ENCODE assay signal across 9 mouse cellular contexts in genomic region chr5:30912156-30912555, GRCm38 (mm10). TPM values are rescaled to one million over a fixed set of nuclear protein-coding genes. Genes with fewer than 3 reads are reported as not detected.
DNase-seq lines count a peak whose midpoint lies in the region; ATAC-seq and TF ChIP-seq lines count a peak whose summit lies in the region.
"Had no signal": no experiment of that assay in that cellular context is flagged by ENCODE, and none has a peak within 500 bp of the region (broad histone marks: within the 10 kb centered on the region; RNA-seq: fewer than 3 reads in every experiment).

No protein-coding gene starts in this region.

- H3K9me3 ChIP-seq in kidney, postnatal 0 days (replicated peaks; ENCODE audit: low read length), result no peaks in the 10 kb centered on the region
- no peaks in the 10 kb centered on the region for H3K9me3 ChIP-seq in embryonic facial prominence, embryonic 13.5 days
- H3K9me3 ChIP-seq in hindbrain, embryonic 15.5 days, result no peaks in the 10 kb centered on the region
- no peaks in the 10 kb centered on the region for H3K9me3 ChIP-seq in neural tube, embryonic 12.5 days

- 0 out of 2 replicates have a peak, but pooled peaks cover 3% of the 10 kb centered on the region for H3K36me3 ChIP-seq in kidney, postnatal 0 days (ENCODE audit: insufficient read depth, low read length)
- H3K36me3 ChIP-seq in embryonic facial prominence, embryonic 13.5 days, result peaks cover 6% of the 10 kb centered on the region
- no peaks in the 10 kb centered on the region for H3K36me3 ChIP-seq in hindbrain, embryonic 15.5 days
- no peaks in the 10 kb centered on the region for H3K36me3 ChIP-seq in neural tube, embryonic 12.5 days

- H3K4me2 ChIP-seq in kidney, postnatal 0 days (ENCODE audit: low read length), result no peak overlapping the region
- H3K4me2 ChIP-seq in embryonic facial prominence, embryonic 13.5 days, result peak overlapping the region; percentile 95
- no peak overlapping the region for H3K4me2 ChIP-seq in hindbrain, embryonic 15.5 days
- H3K4me2 ChIP-seq in neural tube, embryonic 12.5 days (replicated peaks), result 0 out of 2 replicates have a peak overlapping the region, but pooled peaks have one; percentile 7

- H3K4me3 ChIP-seq in kidney, postnatal 0 days (replicated peaks; ENCODE audit: low read depth, low read length), result no peak overlapping the region
- no peak overlapping the region for H3K4me3 ChIP-seq in embryonic facial prominence, embryonic 13.5 days
- no peak overlapping the region for H3K4me3 ChIP-seq in hindbrain, embryonic 15.5 days
- H3K4me3 ChIP-seq in neural tube, embryonic 12.5 days, result no peak overlapping the region

- no peaks in the 10 kb centered on the region for H3K27me3 ChIP-seq in kidney, postnatal 0 days (ENCODE audit: insufficient read depth, low read length)
- H3K27me3 ChIP-seq in embryonic facial prominence, embryonic 13.5 days, result no peaks in the 10 kb centered on the region
- H3K27me3 ChIP-seq in hindbrain, embryonic 15.5 days, result no peaks in the 10 kb centered on the region
- no peaks in the 10 kb centered on the region for H3K27me3 ChIP-seq in neural tube, embryonic 12.5 days (replicated peaks)

- WGBS in kidney, postnatal 0 days, result 61% methylated on average over 5 of the region's 5 CpGs
- 32% methylated on average over 5 of the region's 5 CpGs for WGBS in embryonic facial prominence, embryonic 13.5 days
- WGBS in hindbrain, embryonic 15.5 days, result 50% methylated on average over 5 of the region's 5 CpGs
- 69% methylated on average over 5 of the region's 5 CpGs for WGBS in neural tube, embryonic 12.5 days

- no peak for TF ChIP-seq CTCF in kidney, postnatal 0 days (IDR thresholded peaks at IDR 0.05; ENCODE audit: low read depth)

- 0 out of 2 replicates have a peak overlapping the region, but pooled peaks have one; percentile 27 for H3K9ac ChIP-seq in kidney, postnatal 0 days (ENCODE audit: low read depth, low read length)
- H3K9ac ChIP-seq in embryonic facial prominence, embryonic 13.5 days, result peak overlapping the region; percentile 88
- H3K9ac ChIP-seq in hindbrain, embryonic 15.5 days, result no peak overlapping the region
- no peak overlapping the region for H3K9ac ChIP-seq in neural tube, embryonic 12.5 days

- ATAC-seq in kidney, postnatal 0 days (replicated peaks; ENCODE audit: low FRiP score, low read depth), result no peak
- ATAC-seq in embryonic facial prominence, embryonic 13.5 days (ENCODE audit: insufficient number of reproducible peaks, insufficient read depth, low FRiP score, low TSS enrichment, low read depth), result no peak
- ATAC-seq in hindbrain, embryonic 15.5 days (ENCODE audit: low FRiP score, low read depth), result no peak
- no peak for ATAC-seq in neural tube, embryonic 12.5 days (ENCODE audit: low FRiP score, low read depth)
- no peak for ATAC-seq in erythroid progenitor cell, adult 5-6 weeks (replicated peaks; ENCODE audit: low FRiP score, poor library complexity, severe bottlenecking)
- ATAC-seq in frontal cortex, adult (ENCODE audit: low TSS enrichment), result no peak

- peaks cover 36% of the 10 kb centered on the region for H3K4me1 ChIP-seq in kidney, postnatal 0 days (replicated peaks; ENCODE audit: insufficient read depth, low read length)
- H3K4me1 ChIP-seq in embryonic facial prominence, embryonic 13.5 days, result peaks cover 81% of the 10 kb centered on the region
- H3K4me1 ChIP-seq in hindbrain, embryonic 15.5 days (replicated peaks), result peaks cover 32% of the 10 kb centered on the region
- H3K4me1 ChIP-seq in neural tube, embryonic 12.5 days, result peaks cover 40% of the 10 kb centered on the region

- peak overlapping the region; percentile 93 for H3K27ac ChIP-seq in kidney, postnatal 0 days
- peak overlapping the region; percentile 99 for H3K27ac ChIP-seq in embryonic facial prominence, embryonic 13.5 days
- peak overlapping the region; percentile 59; the same call in 1 of the 2 replicates for H3K27ac ChIP-seq in hindbrain, embryonic 15.5 days (replicated peaks)
- 0 out of 2 replicates have a peak overlapping the region, but pooled peaks have one; percentile 62 for H3K27ac ChIP-seq in neural tube, embryonic 12.5 days

- peak; percentile 22 for DNase-seq in kidney, postnatal 0 days (ENCODE audit: low spot score)
- no peak for DNase-seq in kidney, postnatal 10 days
- no peak for DNase-seq in layer of hippocampus, adult 11-12 months (ENCODE audit: low spot score)
- DNase-seq: thymus, adult 18-20 months had no signal

RNA-seq across cellular contexts. Expression of gene Emilin1, which starts 1.0 kb away (rescaled TPM):
- polyA plus RNA-seq in kidney, postnatal 0 days (2015; fragmentation: Nextera tagmentation; extraction: Ambion mirVana), result 204 and 226 TPM in 2 replicates
- polyA plus RNA-seq in embryonic facial prominence, embryonic 13.5 days (2015; fragmentation: Nextera tagmentation; extraction: Ambion mirVana), result 199 and 251 TPM in 2 replicates
- 17.0 and 17.5 TPM in 2 replicates for polyA plus RNA-seq in hindbrain, embryonic 15.5 days (2015; fragmentation: Nextera tagmentation; extraction: Ambion mirVana)
- 63.7 and 75.3 TPM in 2 replicates for polyA plus RNA-seq in neural tube, embryonic 12.5 days (2016; fragmentation: Nextera tagmentation; extraction: Ambion mirVana)
- 9.6 and 11.5 TPM in 2 replicates for total RNA-seq in erythroid progenitor cell, adult 5-6 weeks (2015; ENCODE audit: low replicate concordance)
- 5.6 and 11.6 TPM in 2 replicates for total RNA-seq in erythroid progenitor cell, adult 5-6 weeks (2017; ENCODE audit: low replicate concordance)

RNA-seq across cellular contexts. Expression of gene Ost4, which starts 4.6 kb away (rescaled TPM):
- 466 and 517 TPM in 2 replicates for polyA plus RNA-seq in kidney, postnatal 0 days (2015; fragmentation: Nextera tagmentation; extraction: Ambion mirVana)
- polyA plus RNA-seq in embryonic facial prominence, embryonic 13.5 days (2015; fragmentation: Nextera tagmentation; extraction: Ambion mirVana), result 415 and 422 TPM in 2 replicates
- polyA plus RNA-seq in hindbrain, embryonic 15.5 days (2015; fragmentation: Nextera tagmentation; extraction: Ambion mirVana), result 242 and 266 TPM in 2 replicates
- 294 and 304 TPM in 2 replicates for polyA plus RNA-seq in neural tube, embryonic 12.5 days (2016; fragmentation: Nextera tagmentation; extraction: Ambion mirVana)
- 256 and 260 TPM in 2 replicates for total RNA-seq in erythroid progenitor cell, adult 5-6 weeks (2015; ENCODE audit: low replicate concordance)
- total RNA-seq in erythroid progenitor cell, adult 5-6 weeks (2017; ENCODE audit: low replicate concordance), result 78.4 and 188 TPM in 2 replicates

RNA-seq across cellular contexts. Expression of gene Khk, which starts 9.1 kb away (rescaled TPM):
- polyA plus RNA-seq in kidney, postnatal 0 days (2015; fragmentation: Nextera tagmentation; extraction: Ambion mirVana), result 68.9 and 70.6 TPM in 2 replicates
- 17.4 and 17.8 TPM in 2 replicates for polyA plus RNA-seq in embryonic facial prominence, embryonic 13.5 days (2015; fragmentation: Nextera tagmentation; extraction: Ambion mirVana)
- polyA plus RNA-seq in hindbrain, embryonic 15.5 days (2015; fragmentation: Nextera tagmentation; extraction: Ambion mirVana), result 9.9 and 10.7 TPM in 2 replicates
- polyA plus RNA-seq in neural tube, embryonic 12.5 days (2016; fragmentation: Nextera tagmentation; extraction: Ambion mirVana), result 6.7 and 8.6 TPM in 2 replicates
- total RNA-seq in erythroid progenitor cell, adult 5-6 weeks (2015; ENCODE audit: low replicate concordance), result 2.5 and 10.8 TPM in 2 replicates
- 4.4 and 8.9 TPM in 2 replicates for total RNA-seq in erythroid progenitor cell, adult 5-6 weeks (2017; ENCODE audit: low replicate concordance)

RNA-seq across cellular contexts. Expression of gene Agbl5, which starts 23.7 kb away (rescaled TPM):
- polyA plus RNA-seq in kidney, postnatal 0 days (2015; fragmentation: Nextera tagmentation; extraction: Ambion mirVana), result 17.3 and 17.5 TPM in 2 replicates
- 28.6 and 32.8 TPM in 2 replicates for polyA plus RNA-seq in embryonic facial prominence, embryonic 13.5 days (2015; fragmentation: Nextera tagmentation; extraction: Ambion mirVana)
- polyA plus RNA-seq in hindbrain, embryonic 15.5 days (2015; fragmentation: Nextera tagmentation; extraction: Ambion mirVana), result 20.6 and 25.7 TPM in 2 replicates
- polyA plus RNA-seq in neural tube, embryonic 12.5 days (2016; fragmentation: Nextera tagmentation; extraction: Ambion mirVana), result 27.5 and 29.0 TPM in 2 replicates
- total RNA-seq in erythroid progenitor cell, adult 5-6 weeks (2015; ENCODE audit: low replicate concordance), result 3.4 and 3.6 TPM in 2 replicates
- total RNA-seq in erythroid progenitor cell, adult 5-6 weeks (2017; ENCODE audit: low replicate concordance), result 1.1 and 7.1 TPM in 2 replicates

RNA-seq across cellular contexts. Expression of gene Cgref1, which starts 33.2 kb away (rescaled TPM):
- 47.4 and 52.2 TPM in 2 replicates for polyA plus RNA-seq in kidney, postnatal 0 days (2015; fragmentation: Nextera tagmentation; extraction: Ambion mirVana)
- 8.2 and 11.5 TPM in 2 replicates for polyA plus RNA-seq in embryonic facial prominence, embryonic 13.5 days (2015; fragmentation: Nextera tagmentation; extraction: Ambion mirVana)
- 67.3 and 68.4 TPM in 2 replicates for polyA plus RNA-seq in hindbrain, embryonic 15.5 days (2015; fragmentation: Nextera tagmentation; extraction: Ambion mirVana)
- 15.9 and 17.7 TPM in 2 replicates for polyA plus RNA-seq in neural tube, embryonic 12.5 days (2016; fragmentation: Nextera tagmentation; extraction: Ambion mirVana)
- not detected in 2 replicates for total RNA-seq in erythroid progenitor cell, adult 5-6 weeks (2015; ENCODE audit: low replicate concordance)
- total RNA-seq in erythroid progenitor cell, adult 5-6 weeks (2017; ENCODE audit: low replicate concordance), result not detected in 2 replicates

Comparison
In these comparisons a context has a peak if more than half of its experiments do, and no peak if none do; other contexts are left out.
1. H3K4me2 ChIP-seq: peak in embryonic facial prominence, embryonic 13.5 days (single experiment) and neural tube, embryonic 12.5 days (single experiment); none in kidney, postnatal 0 days (single experiment) and hindbrain, embryonic 15.5 days (single experiment).
2. H3K9ac ChIP-seq: peak in kidney, postnatal 0 days (single experiment) and embryonic facial prominence, embryonic 13.5 days (single experiment); none in hindbrain, embryonic 15.5 days (single experiment) and neural tube, embryonic 12.5 days (single experiment).
3. Peak in every context shown above with its lines, with median percentiles within 50 percentile points of each other: H3K27ac ChIP-seq.